10 mouse cellular contexts compared by ENCODE assay signal in genomic region chr10:80535711-80536110, GRCm38 (mm10). TPM values are rescaled to one million over a fixed set of nuclear protein-coding genes. Genes with fewer than 3 reads are reported as not detected.
DNase-seq lines count a peak whose midpoint lies in the region; ATAC-seq and TF ChIP-seq lines count a peak whose summit lies in the region.
"Had no signal": no experiment of that assay in that cellular context is flagged by ENCODE, and none has a peak within 500 bp of the region (broad histone marks: within the 10 kb centered on the region; RNA-seq: fewer than 3 reads in every experiment).

No protein-coding gene starts in this region.

- H3K9ac ChIP-seq in heart, embryonic 11.5 days (ENCODE audit: low read depth, low read length) = peak overlapping the region; percentile 6; the same call in 1 of the 2 replicates
- H3K9ac ChIP-seq in hindbrain, embryonic 16.5 days (ENCODE audit: low read depth, low read length) = no peak overlapping the region
- 0 out of 2 replicates have a peak overlapping the region, but pooled peaks have one; percentile 1 for H3K9ac ChIP-seq in stomach, postnatal 0 days (ENCODE audit: low read length)

- TF ChIP-seq EP300 in stomach, postnatal 0 days (optimal IDR thresholded peaks at IDR 0.05) = no peak

- DNase-seq in heart, adult 8-10 months (ENCODE audit: low spot score) = no peak
- DNase-seq in retina, embryonic 14.5 days (ENCODE audit: low spot score) = peak; percentile 36
- DNase-seq in retina, postnatal 1 day = no peak
- DNase-seq in stomach, postnatal 0 days (ENCODE audit: low spot score) = peak; percentile 48
- DNase-seq in urinary bladder, adult 18-20 months (ENCODE audit: low spot score in 2 of 2) = no peak
- no peak for DNase-seq in layer of hippocampus, adult 18-20 months (ENCODE audit: low spot score in 2 of 2)

- 12% methylated on average over 13 of the region's 13 CpGs for WGBS in heart, embryonic 11.5 days (ENCODE audit: insufficient replicate concordance)
- WGBS in hindbrain, embryonic 16.5 days = 14% methylated on average over 13 of the region's 13 CpGs
- 14% methylated on average over 13 of the region's 13 CpGs for WGBS in stomach, postnatal 0 days

- H3K36me3 ChIP-seq in heart, embryonic 11.5 days (ENCODE audit: control insufficient read depth, insufficient read depth, low read length) = no peaks in the 10 kb centered on the region
- no peaks in the 10 kb centered on the region for H3K36me3 ChIP-seq in hindbrain, embryonic 16.5 days (ENCODE audit: control insufficient read depth, insufficient read depth, low read length)
- no peaks in the 10 kb centered on the region for H3K36me3 ChIP-seq in stomach, postnatal 0 days (ENCODE audit: control insufficient read depth, insufficient read depth, low read length)

- H3K4me2 ChIP-seq in heart, embryonic 11.5 days = peak overlapping the region; percentile 42
- H3K4me2 ChIP-seq in hindbrain, embryonic 16.5 days (ENCODE audit: low read length) = peak overlapping the region; percentile 37; the same call in 1 of the 2 replicates
- no peak overlapping the region for H3K4me2 ChIP-seq in stomach, postnatal 0 days (replicated peaks; ENCODE audit: low read depth)

- peaks cover 26% of the 10 kb centered on the region for H3K27me3 ChIP-seq in heart, embryonic 11.5 days (ENCODE audit: control insufficient read depth, insufficient read depth, low read length)
- peaks cover 23% of the 10 kb centered on the region for H3K27me3 ChIP-seq in hindbrain, embryonic 16.5 days (replicated peaks; ENCODE audit: control insufficient read depth, insufficient read depth, low read length)
- no peaks in the 10 kb centered on the region; the same call in 1 of the 2 replicates for H3K27me3 ChIP-seq in stomach, postnatal 0 days (ENCODE audit: control insufficient read depth, insufficient read depth, low read length)

- 0 out of 2 replicates have a peak overlapping the region, but pooled peaks have one; percentile 13 for H3K4me3 ChIP-seq in heart, embryonic 11.5 days (ENCODE audit: low read depth, low read length)
- no peak overlapping the region for H3K4me3 ChIP-seq in hindbrain, embryonic 16.5 days (ENCODE audit: low read length)
- H3K4me3 ChIP-seq in stomach, postnatal 0 days (ENCODE audit: low read depth, low read length) = no peak overlapping the region

- H3K27ac ChIP-seq in heart, embryonic 11.5 days (ENCODE audit: low read depth, low read length) = no peak overlapping the region
- no peak overlapping the region for H3K27ac ChIP-seq in hindbrain, embryonic 16.5 days (ENCODE audit: low read depth, low read length)
- H3K27ac ChIP-seq in stomach, postnatal 0 days (replicated peaks) = no peak overlapping the region

- H3K9me3 ChIP-seq in heart, embryonic 11.5 days (replicated peaks; ENCODE audit: control insufficient read depth, low read length) = no peaks in the 10 kb centered on the region
- H3K9me3 ChIP-seq in hindbrain, embryonic 16.5 days (ENCODE audit: control insufficient read depth, low read length) = no peaks in the 10 kb centered on the region
- no peaks in the 10 kb centered on the region for H3K9me3 ChIP-seq in stomach, postnatal 0 days (ENCODE audit: control insufficient read depth, low read length)

- H3K4me1 ChIP-seq in heart, embryonic 11.5 days (ENCODE audit: control insufficient read depth, insufficient read depth, low read length) = peaks cover 5% of the 10 kb centered on the region; the same call in 1 of the 2 replicates
- H3K4me1 ChIP-seq in hindbrain, embryonic 16.5 days (ENCODE audit: control insufficient read depth, insufficient read depth, low read depth, low read length) = peaks cover 2% of the 10 kb centered on the region; the same call in 1 of the 2 replicates
- H3K4me1 ChIP-seq in stomach, postnatal 0 days (replicated peaks; ENCODE audit: control insufficient read depth, insufficient read depth) = no peaks in the 10 kb centered on the region

- no peak for ATAC-seq in heart, embryonic 11.5 days (replicated peaks; ENCODE audit: insufficient number of reproducible peaks, low FRiP score, low TSS enrichment)
- ATAC-seq in hindbrain, embryonic 16.5 days = no peak
- no peak for ATAC-seq in stomach, postnatal 0 days (ENCODE audit: low FRiP score, low TSS enrichment)

- no peak for TF ChIP-seq CTCF in stomach, postnatal 0 days (IDR thresholded peaks at IDR 0.05; ENCODE audit: low read depth)

RNA-seq across cellular contexts. Expression of gene Atp8b3, which starts 3.2 kb away (rescaled TPM):
- 0.09 TPM in 1 of 2 replicates, not detected in the other for polyA plus RNA-seq in heart, embryonic 11.5 days (2014; fragmentation: Nextera tagmentation; extraction: Ambion mirVana)
- total RNA-seq in heart, adult 8-10 months (2022) = not detected
- 1.5 and 1.6 TPM in 2 replicates for polyA plus RNA-seq in hindbrain, embryonic 16.5 days (2015; fragmentation: Nextera tagmentation; extraction: Ambion mirVana)
- 0.02 and 0.10 TPM in 2 replicates for polyA plus RNA-seq in stomach, postnatal 0 days (2015; fragmentation: Nextera tagmentation; extraction: Ambion mirVana)
- under 1 TPM; 0.18 to 0.22 TPM for total RNA-seq in layer of hippocampus, adult 18-20 months (2021)
- total RNA-seq: gastrocnemius, adult 8-10 months had no signal

RNA-seq across cellular contexts. Expression of gene Rexo1, which starts 25.6 kb away (rescaled TPM):
- polyA plus RNA-seq in heart, embryonic 11.5 days (2014; fragmentation: Nextera tagmentation; extraction: Ambion mirVana) = 18.0 and 18.1 TPM in 2 replicates
- 10 to 100 TPM; 10.7 to 15.0 (median 12.2) TPM for total RNA-seq in heart, adult 8-10 months (2022)
- polyA plus RNA-seq in hindbrain, embryonic 16.5 days (2015; fragmentation: Nextera tagmentation; extraction: Ambion mirVana) = 25.8 and 26.5 TPM in 2 replicates
- 7.1 and 8.5 TPM in 2 replicates for polyA plus RNA-seq in stomach, postnatal 0 days (2015; fragmentation: Nextera tagmentation; extraction: Ambion mirVana)
- total RNA-seq in layer of hippocampus, adult 18-20 months (2021) = 10 to 100 TPM; 44.8 to 48.1 TPM

RNA-seq across cellular contexts. Expression of gene Onecut3, which starts 41.1 kb away (rescaled TPM):
- polyA plus RNA-seq in heart, embryonic 11.5 days (2014; fragmentation: Nextera tagmentation; extraction: Ambion mirVana) = 0.04 TPM in 1 of 2 replicates, not detected in the other
- total RNA-seq in heart, adult 8-10 months (2022) = under 1 TPM in 1 of 4 experiments, not detected in 3; 0.09 TPM
- polyA plus RNA-seq in hindbrain, embryonic 16.5 days (2015; fragmentation: Nextera tagmentation; extraction: Ambion mirVana) = 1.2 and 1.3 TPM in 2 replicates
- polyA plus RNA-seq in stomach, postnatal 0 days (2015; fragmentation: Nextera tagmentation; extraction: Ambion mirVana) = 0.01 and 0.02 TPM in 2 replicates
- total RNA-seq in layer of hippocampus, adult 18-20 months (2021) = under 1 TPM in 1 of 2 experiments, not detected in 1; 0.07 TPM
- total RNA-seq: gastrocnemius, adult 8-10 months; layer of hippocampus, postnatal 14 days had no signal

RNA-seq across cellular contexts. Expression of gene Klf16, which starts 41.4 kb away (rescaled TPM):
- 4.9 and 5.5 TPM in 2 replicates for polyA plus RNA-seq in heart, embryonic 11.5 days (2014; fragmentation: Nextera tagmentation; extraction: Ambion mirVana)
- total RNA-seq in heart, adult 8-10 months (2022) = 1 to 10 TPM; 3.5 to 5.0 (median 4.7) TPM
- polyA plus RNA-seq in hindbrain, embryonic 16.5 days (2015; fragmentation: Nextera tagmentation; extraction: Ambion mirVana) = 5.1 and 5.8 TPM in 2 replicates
- 8.3 and 8.4 TPM in 2 replicates for polyA plus RNA-seq in stomach, postnatal 0 days (2015; fragmentation: Nextera tagmentation; extraction: Ambion mirVana)
- 10 to 100 TPM; 57.3 to 62.1 TPM for total RNA-seq in layer of hippocampus, adult 18-20 months (2021)

RNA-seq across cellular contexts. Expression of gene Abhd17a, which starts 54.4 kb away (rescaled TPM):
- 94.3 and 100 TPM in 2 replicates for polyA plus RNA-seq in heart, embryonic 11.5 days (2014; fragmentation: Nextera tagmentation; extraction: Ambion mirVana)
- total RNA-seq in heart, adult 8-10 months (2022) = 10 to 100 TPM; 44.7 to 48.1 (median 46.9) TPM
- polyA plus RNA-seq in hindbrain, embryonic 16.5 days (2015; fragmentation: Nextera tagmentation; extraction: Ambion mirVana) = 127 and 130 TPM in 2 replicates
- 92.5 and 103 TPM in 2 replicates for polyA plus RNA-seq in stomach, postnatal 0 days (2015; fragmentation: Nextera tagmentation; extraction: Ambion mirVana)
- 100 to 1,000 TPM; 166 to 168 TPM for total RNA-seq in layer of hippocampus, adult 18-20 months (2021)

Comparison
In these comparisons a context has a peak if more than half of its experiments do, and no peak if none do; other contexts are left out.
1. DNase-seq: peak in retina, embryonic 14.5 days (single experiment) and stomach, postnatal 0 days (single experiment); none in heart, adult 8-10 months (single experiment), retina, postnatal 1 day (single experiment), urinary bladder, adult 18-20 months (0 of 2) and layer of hippocampus, adult 18-20 months (0 of 2).